Mouse (Mus musculus) MEL-GATA-1-ER (cell line): ENCODE data around the gene Ccz1.

Experiments
- DNase-seq: peaks from one replicate; pipeline ENCODE4 v3.0.0-alpha.2; 2012; ENCODE audit warnings: low read depth; ENCODE audit errors: extremely low read depth

The Ccz1 gene

DNA sequence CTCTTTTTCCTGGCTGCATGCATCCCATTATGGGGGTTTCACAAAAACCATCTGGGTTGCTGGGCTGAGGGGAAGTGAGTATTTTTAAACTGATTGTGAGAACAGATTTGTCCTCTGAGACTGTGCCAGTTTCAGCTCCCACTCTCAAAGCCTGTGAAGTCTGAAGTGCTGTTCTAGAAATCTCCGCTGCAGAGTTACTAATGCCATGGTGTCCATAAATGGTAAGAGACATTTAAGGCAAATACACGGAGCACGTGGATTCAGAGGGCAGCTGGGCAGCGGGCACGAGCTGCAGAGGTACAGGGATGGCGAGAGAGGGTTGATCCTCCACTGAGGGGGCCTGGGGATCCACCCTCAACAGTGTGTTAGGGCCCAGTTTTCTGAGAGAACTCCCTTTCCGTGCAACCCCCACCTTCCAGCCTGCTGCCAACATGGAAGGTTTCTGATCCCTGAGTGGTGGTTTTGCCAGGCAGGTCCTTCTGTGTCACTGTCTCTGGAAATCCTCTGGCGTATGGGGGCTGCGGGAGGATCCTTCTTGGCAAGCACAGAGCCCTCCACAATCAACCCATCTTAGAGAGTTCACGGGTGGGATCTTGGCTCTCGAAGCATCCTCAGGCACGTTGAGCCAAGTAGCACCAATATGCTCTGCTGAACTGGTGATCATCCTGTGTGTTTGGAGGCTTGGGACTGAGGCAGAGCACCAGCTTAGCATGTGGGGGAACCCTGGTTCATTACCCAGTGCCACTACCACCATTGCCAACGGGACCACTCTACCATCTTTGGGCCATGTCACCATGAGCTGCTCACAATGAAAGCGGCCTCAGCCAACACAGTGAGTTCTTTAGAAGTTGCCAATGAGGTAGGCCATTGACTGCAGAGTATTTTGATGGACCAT is 71.2 kb downstream of the Ccz1 start:
- DNase-seq, result no peak

DNA sequence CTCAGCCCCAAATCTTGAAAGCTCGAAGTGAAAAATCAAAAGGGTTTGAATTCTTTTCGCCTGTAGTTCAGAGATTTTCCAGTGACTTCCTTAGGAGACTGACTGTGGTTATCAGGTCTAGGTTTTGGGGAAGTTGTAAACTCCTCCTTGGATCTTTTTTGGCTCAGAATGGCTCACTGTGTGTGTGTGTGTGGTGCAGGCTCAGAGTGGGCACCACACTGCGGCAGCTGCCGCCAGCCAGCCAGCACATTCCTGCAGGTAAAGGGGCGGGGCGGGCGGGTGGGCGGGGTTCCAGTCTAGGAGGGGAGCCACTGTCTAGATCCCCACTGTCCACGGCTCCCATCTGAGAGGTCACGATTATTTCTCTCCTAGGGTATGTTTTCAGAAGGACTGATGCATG is 73.1 kb downstream of the Ccz1 start:
- DNase-seq, result no peak
